Mouse (Mus musculus) brain, adult 10 weeks (tissue): ENCODE measurements around the gene Olfr1135. TPM values are rescaled to one million over a fixed set of nuclear protein-coding genes. Genes with fewer than 3 reads are reported as not detected.

Experiments
- polyA plus RNA-seq: library from polyadenylated mRNA; stranded (reverse); fragments of 350-450 nt; fragmentation: Illumina TruSeq; extraction: RNeasy Lipid Tissue Mini Kit (QIAGEN cat#74804); gene quantifications from one replicate; pipeline ENCODE4 v1.2.3, GENCODE M21; 2015; ENCODE audit warnings: low read depth, low replicate concordance

Olfr1135 gene
- not detected for polyA plus RNA-seq

GRCm38 (mm10) chr2:87673564-87673963, at the start of gene Olfr1135:
Gene Olfr1135, minus strand, starts transcription at chr2:87673664.

DNA sequence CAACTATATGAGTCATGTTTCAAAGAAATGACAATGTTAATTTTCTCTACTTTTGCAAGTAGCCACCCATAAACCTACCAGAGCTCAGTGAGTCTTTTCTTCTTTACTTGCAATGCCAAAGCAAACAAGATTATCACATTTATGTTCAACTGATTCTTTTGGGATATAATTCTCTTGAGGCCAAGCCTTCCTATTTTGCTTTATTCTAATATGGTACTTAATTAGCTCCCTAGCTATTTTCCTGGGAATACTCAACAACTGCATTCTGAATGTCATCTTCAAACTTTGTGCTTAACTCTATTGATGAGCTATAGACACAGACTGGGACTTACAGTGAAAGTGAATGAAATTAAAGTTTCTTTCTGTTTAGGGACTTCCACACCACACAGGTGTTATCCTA, 39.6 kb upstream of the Olfr1135 start, which contains the start of gene Olfr1137:
Gene Olfr1137 (minus strand): TSS at position 101 of the 400 bp plus-strand sequence.

DNA sequence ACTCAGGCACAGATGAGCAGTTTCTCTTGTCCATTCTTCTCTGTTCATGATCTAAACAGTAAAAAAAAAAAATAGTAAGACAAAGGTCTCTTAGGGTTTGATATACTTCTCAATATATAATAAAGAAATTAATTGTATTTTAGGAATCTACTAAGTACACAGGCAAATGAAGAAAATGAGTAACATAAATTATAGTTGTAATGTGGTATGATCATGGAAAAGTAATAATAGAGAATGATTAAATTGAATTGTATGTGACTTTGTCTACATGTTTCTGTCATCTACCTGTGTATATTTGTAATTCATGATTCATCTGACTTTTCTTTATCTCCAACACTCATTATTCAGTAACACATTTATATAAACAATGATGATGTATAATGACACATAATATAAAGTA, 20.4 kb upstream of the Olfr1135 start, which contains the start of gene Olfr1136:
Gene Olfr1136 (minus strand): TSS at position 101 of the 400 bp plus-strand sequence.

DNA sequence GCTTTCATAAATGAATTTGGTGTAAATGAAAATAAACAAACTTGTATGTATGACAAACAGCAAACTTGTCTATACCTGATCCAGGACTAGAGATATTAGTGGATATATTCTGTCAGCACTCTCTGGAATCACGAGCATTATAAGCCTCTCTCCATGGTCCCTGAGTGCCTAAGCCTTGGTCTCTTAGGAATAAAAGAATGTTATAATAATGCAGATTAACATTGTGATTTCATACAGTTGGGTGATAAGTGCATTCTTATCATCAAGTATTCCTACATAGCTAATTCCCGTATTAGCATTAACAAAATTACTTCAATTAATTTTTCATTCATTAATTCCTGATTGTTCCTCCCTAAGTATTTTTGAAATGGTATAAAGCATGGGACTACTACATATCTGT, 15.1 kb downstream of the Olfr1135 start, which contains the start of gene Olfr1134:
Gene Olfr1134 (minus strand): TSS at position 101 of the 400 bp plus-strand sequence.

GRCm38 (mm10) chr2:87647274-87647673, 26.2 kb downstream of the Olfr1135 start, which contains the start of gene Olfr1133:
Gene Olfr1133, minus strand, starts transcription at chr2:87647374.

DNA sequence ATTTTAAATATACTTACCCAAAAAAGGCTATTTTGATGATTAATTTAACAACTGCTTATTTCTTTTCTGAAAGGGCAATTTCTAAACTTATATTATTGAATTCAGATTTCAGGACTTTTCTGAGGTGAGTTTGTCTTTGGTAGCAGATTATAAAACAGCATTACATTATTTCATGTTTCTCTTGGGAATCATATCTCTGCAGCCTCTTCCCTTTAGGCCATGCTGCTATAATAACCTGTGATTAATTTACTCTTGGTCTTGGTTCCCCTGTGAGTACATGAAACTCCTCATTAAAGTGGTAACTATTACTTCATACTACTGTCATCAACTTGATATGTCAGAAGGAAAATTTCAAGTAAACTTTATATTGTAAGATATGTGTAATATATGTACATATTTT, 36.0 kb downstream of the Olfr1135 start, which contains the start of gene Olfr1132:
Gene Olfr1132 (minus strand): TSS at position 101 of the 400 bp plus-strand sequence.

DNA sequence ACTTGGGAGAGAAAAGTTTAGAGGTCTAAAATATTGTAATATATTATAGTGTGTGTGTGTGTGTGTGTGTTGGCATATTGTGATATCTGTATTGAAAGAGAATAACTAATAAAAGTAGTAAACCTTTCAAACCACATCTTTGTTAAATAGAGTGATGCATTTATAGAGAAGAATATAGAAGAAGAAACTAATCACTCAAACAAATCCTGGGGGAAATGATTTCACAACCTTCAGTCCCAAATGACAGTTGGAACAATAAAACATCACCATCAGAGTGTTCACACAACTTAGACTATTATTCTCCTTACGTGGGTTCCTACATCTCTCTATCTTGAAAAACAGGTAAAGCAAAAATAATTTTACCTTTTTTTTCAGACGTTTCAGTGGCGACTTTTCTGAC, 46.7 kb downstream of the Olfr1135 start, which contains the start of gene Olfr1131:
Gene Olfr1131 (plus strand): TSS at position 301 of the 400 bp plus-strand sequence.

Other genes with a start within 250 kb of the Olfr1135 start
- gene Olfr1124, start 243.4 kb downstream of the Olfr1135 start, polyA plus RNA-seq = not detected
- gene Olfr1126, start 219.7 kb downstream of the Olfr1135 start, polyA plus RNA-seq = not detected
- gene Pramel7, start 176.6 kb downstream of the Olfr1135 start, polyA plus RNA-seq = not detected
- not detected for gene Pramel6, start 167.1 kb downstream of the Olfr1135 start, polyA plus RNA-seq
- not detected for gene Olfr153, start 141.9 kb downstream of the Olfr1135 start, polyA plus RNA-seq
- gene Olfr1128, start 128.1 kb downstream of the Olfr1135 start, polyA plus RNA-seq = not detected
- gene Olfr1129, start 99.8 kb downstream of the Olfr1135 start, polyA plus RNA-seq = not detected
- gene Olfr1130, start 67.5 kb downstream of the Olfr1135 start, polyA plus RNA-seq = not detected
- not detected for gene Olfr1131, start 46.6 kb downstream of the Olfr1135 start, polyA plus RNA-seq
- gene Olfr1132, start 36.1 kb downstream of the Olfr1135 start, polyA plus RNA-seq = not detected
- gene Olfr1133, start 26.3 kb downstream of the Olfr1135 start, polyA plus RNA-seq = not detected
- gene Olfr1134, start 15.2 kb downstream of the Olfr1135 start, polyA plus RNA-seq = not detected
- gene Olfr1136, start 20.3 kb upstream of the Olfr1135 start, polyA plus RNA-seq = not detected
- not detected for gene Olfr1137, start 39.5 kb upstream of the Olfr1135 start, polyA plus RNA-seq
- gene Olfr1138, start 66.3 kb upstream of the Olfr1135 start, polyA plus RNA-seq = not detected
- not detected for gene Olfr1140, start 70.1 kb upstream of the Olfr1135 start, polyA plus RNA-seq
- not detected for gene Olfr1141, start 80.3 kb upstream of the Olfr1135 start, polyA plus RNA-seq
- not detected for gene Olfr152, start 105.8 kb upstream of the Olfr1135 start, polyA plus RNA-seq
- not detected for gene Olfr1143, start 126.9 kb upstream of the Olfr1135 start, polyA plus RNA-seq
- not detected for gene Olfr1145, start 136.2 kb upstream of the Olfr1135 start, polyA plus RNA-seq
- not detected for gene Olfr1148, start 156.9 kb upstream of the Olfr1135 start, polyA plus RNA-seq
- gene Olfr1150-ps1, start 170.3 kb upstream of the Olfr1135 start, polyA plus RNA-seq = not detected
- not detected for gene Olfr1151, start 182.2 kb upstream of the Olfr1135 start, polyA plus RNA-seq
- not detected for gene Olfr1152, start 192.8 kb upstream of the Olfr1135 start, polyA plus RNA-seq
- gene Olfr1153, start 221.3 kb upstream of the Olfr1135 start, polyA plus RNA-seq = not detected
- gene Olfr1154, start 231.5 kb upstream of the Olfr1135 start, polyA plus RNA-seq = not detected